Mouse (Mus musculus) E14TG2a.4 (cell line): ENCODE data around the gene Plekhg5.

ENCODE experiments used
- CTCF ChIP-seq: conservative IDR thresholded peaks from 2 replicates; pipeline ENCODE4 v1.5.1; 2014; ENCODE audit warnings: low read length
- NANOG ChIP-seq: IDR thresholded peaks from 2 replicates; pipeline ENCODE4 v1.6.1; 2014; ENCODE audit warnings: borderline replicate concordance, low read length, mixed read lengths
- POU5F1 ChIP-seq: IDR thresholded peaks from 2 replicates; pipeline ENCODE4 v1.6.1; 2014; ENCODE audit warnings: low read length, borderline replicate concordance

DNA sequence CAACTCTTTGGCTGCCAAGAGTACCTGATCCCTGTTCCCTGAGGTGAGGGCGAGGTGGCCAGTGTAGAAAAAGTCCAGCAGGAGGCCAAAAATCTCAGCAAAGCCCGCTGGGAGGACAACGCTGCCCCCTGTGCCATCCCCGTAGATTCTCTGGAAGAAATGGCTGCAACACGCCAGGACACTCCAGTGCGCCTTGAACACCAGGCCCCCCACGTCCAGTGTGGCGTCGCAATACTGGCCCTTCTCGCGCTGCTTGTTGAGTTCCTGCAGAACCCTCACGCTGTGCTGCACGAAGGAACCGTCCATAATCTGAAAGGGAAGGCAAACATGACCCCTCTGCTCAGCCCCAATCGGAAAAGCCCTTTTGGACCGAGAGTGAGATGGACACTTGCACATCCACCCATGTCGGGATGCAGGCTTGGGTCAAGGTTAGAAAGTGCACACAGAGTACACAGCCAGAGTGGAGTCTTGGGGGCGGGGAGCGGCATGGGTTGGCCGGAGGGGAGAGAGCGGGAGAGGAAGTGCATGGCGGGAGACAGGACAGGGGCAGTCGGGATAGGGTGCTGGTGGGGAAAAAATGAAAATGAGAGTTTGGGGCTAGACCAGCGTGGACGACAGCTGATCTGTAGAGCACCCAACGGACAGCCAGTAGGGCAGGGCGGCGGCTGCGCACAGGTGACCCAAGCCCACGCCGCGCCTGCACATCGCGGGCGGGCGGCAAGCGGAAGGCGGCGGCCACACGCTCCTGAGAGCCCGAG lies 45.4 kb upstream of the Plekhg5 start:
- no peak for TF ChIP-seq NANOG
- TF ChIP-seq CTCF, result no peak
- TF ChIP-seq POU5F1, result no peak
